Mouse (Mus musculus) ES-E14 (cell line): ENCODE measurements around the gene Cbx2. TPM values are rescaled to one million over a fixed set of nuclear protein-coding genes. Genes with fewer than 3 reads are reported as not detected.
A peak's percentile ranks its signal among the peaks of the same experiment; 100 is the strongest.

Source experiments
- DNase-seq: peaks from one replicate; pipeline ENCODE4 v3.0.0-alpha.2; 2013; ENCODE audit warnings: low read depth, low spot score
- H3K27ac ChIP-seq: 2 replicates; pipeline ENCODE4 v1.5.1; 2012; ENCODE audit warnings: low read depth, mild to moderate bottlenecking, low read length, moderate library complexity, mixed read lengths; ENCODE audit not compliant: poor library complexity, insufficient read depth, severe bottlenecking
- H3K36me3 ChIP-seq: 2 replicates; pipeline ENCODE4 v1.6.1; 2012; ENCODE audit warnings: mild to moderate bottlenecking, low read length, moderate library complexity, mixed read lengths; ENCODE audit not compliant: control insufficient read depth, poor library complexity, insufficient read depth, severe bottlenecking
- H3K4me1 ChIP-seq, 2 experiments: fragments of 150-350 bp in 1 of 2; sonication (generic) in 1 of 2; 2 replicates each; pipeline ENCODE4 v1.6.1; 2012; ENCODE audit warnings: low read length in 2 of 2, mild to moderate bottlenecking in 1 of 2, mixed read lengths in 1 of 2; ENCODE audit not compliant: control insufficient read depth in 2 of 2, insufficient read depth in 2 of 2, poor library complexity in 1 of 2
- H3K4me3 ChIP-seq, 2 experiments: fragments of 150-350 bp in 1 of 2; sonication (generic) in 1 of 2; 2 replicates each; pipeline ENCODE4 v1.5.1; 2012; ENCODE audit warnings: low read length in 2 of 2, low read depth in 1 of 2, mild to moderate bottlenecking in 1 of 2, mixed read lengths in 1 of 2; ENCODE audit not compliant: insufficient read depth in 1 of 2, poor library complexity in 1 of 2, severe bottlenecking in 1 of 2
- H3K9ac ChIP-seq: 2 replicates; pipeline ENCODE4 v1.6.1; 2012; ENCODE audit warnings: low read depth, mild to moderate bottlenecking, low read length, mixed read lengths; ENCODE audit not compliant: poor library complexity, insufficient read depth, severe bottlenecking
- H3K9me3 ChIP-seq: fragments of 150-350 bp; sonication (generic); 2 replicates; pipeline ENCODE4 v1.6.1; 2012; ENCODE audit warnings: low read depth, mild to moderate bottlenecking, low read length; ENCODE audit not compliant: control insufficient read depth, insufficient read depth
- CHD2 ChIP-seq: IDR thresholded peaks from 2 replicates; pipeline ENCODE4 v1.6.1; 2014; ENCODE audit warnings: mild to moderate bottlenecking, low read depth, low read length, inconsistent platforms
- HCFC1 ChIP-seq: IDR thresholded peaks from 2 replicates; pipeline ENCODE4 v1.6.1; 2012; ENCODE audit warnings: low read length, inconsistent platforms, borderline replicate concordance; ENCODE audit not compliant: insufficient read depth
- MAFK ChIP-seq: IDR thresholded peaks from 2 replicates; pipeline ENCODE4 v1.6.1; 2014; ENCODE audit warnings: mild to moderate bottlenecking, low read depth, low read length, inconsistent platforms; ENCODE audit not compliant: insufficient read depth
- ZC3H11A ChIP-seq: IDR thresholded peaks from 2 replicates; pipeline ENCODE4 v1.6.1; 2012; ENCODE audit warnings: low read depth, mild to moderate bottlenecking, inconsistent platforms, low read length, borderline replicate concordance
- ZNF384 ChIP-seq: IDR thresholded peaks from 2 replicates; pipeline ENCODE4 v1.6.1; 2012; ENCODE audit warnings: low read depth, low read length, inconsistent platforms
- in situ Hi-C, 2 experiments: fragments of 600-800 bp; cut with MboI; formaldehyde crosslinking; loops; one replicate each; pipeline ENCODE4 v1.15.1; 2025; ENCODE audit warnings: low sequenced_read_pairs in 2 of 2, inconsistent platforms in 1 of 2; ENCODE audit not compliant: unreplicated experiment in 2 of 2
- total RNA-seq: library from RNA; depleted of rRNA; stranded (reverse); fragments of 300-350 nt; gene quantifications from 2 replicates; pipeline ENCODE4 v1.2.3, GENCODE M21; 2012

Cbx2 gene
- total RNA-seq, 1 experiment: 13.9 TPM

DNA sequence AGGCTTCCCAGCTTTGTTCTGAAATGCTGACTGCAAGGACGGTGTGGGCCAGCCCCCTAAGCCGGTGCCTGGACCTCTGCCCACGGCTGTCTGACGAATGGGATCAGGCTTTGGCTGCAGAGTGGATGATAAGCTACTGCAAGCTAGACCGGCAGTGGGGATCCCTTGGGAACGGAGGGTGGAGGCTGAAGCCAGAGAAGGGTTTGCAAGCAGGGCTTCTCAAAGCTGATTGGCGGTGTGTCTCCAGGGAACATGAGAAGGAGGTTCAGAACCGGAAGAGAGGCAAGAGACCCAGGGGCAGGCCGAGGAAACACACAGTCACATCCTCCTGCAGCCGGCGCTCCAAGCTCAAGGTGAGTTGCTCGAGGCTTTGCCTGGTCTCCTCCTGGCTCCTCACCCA lies 3.4 kb downstream of the Cbx2 start:
- no peak for DNase-seq
- TF ChIP-seq MAFK (no peak), ZNF384 (no peak), HCFC1 (no peak), ZC3H11A (no peak)
- in situ Hi-C loops: no loop called here
- H3K9ac ChIP-seq: no peak overlapping the region
- peaks cover 41% of the 10 kb centered on the region for H3K36me3 ChIP-seq
- no peaks in the 10 kb centered on the region for H3K9me3 ChIP-seq
- peaks cover 0 to 3% of the 10 kb centered on the region in 2 experiments; a peak in 1 of 4 replicates for H3K4me1 ChIP-seq
- H3K27ac ChIP-seq: no peak overlapping the region
- no peak overlapping the region for H3K4me3 ChIP-seq

DNA sequence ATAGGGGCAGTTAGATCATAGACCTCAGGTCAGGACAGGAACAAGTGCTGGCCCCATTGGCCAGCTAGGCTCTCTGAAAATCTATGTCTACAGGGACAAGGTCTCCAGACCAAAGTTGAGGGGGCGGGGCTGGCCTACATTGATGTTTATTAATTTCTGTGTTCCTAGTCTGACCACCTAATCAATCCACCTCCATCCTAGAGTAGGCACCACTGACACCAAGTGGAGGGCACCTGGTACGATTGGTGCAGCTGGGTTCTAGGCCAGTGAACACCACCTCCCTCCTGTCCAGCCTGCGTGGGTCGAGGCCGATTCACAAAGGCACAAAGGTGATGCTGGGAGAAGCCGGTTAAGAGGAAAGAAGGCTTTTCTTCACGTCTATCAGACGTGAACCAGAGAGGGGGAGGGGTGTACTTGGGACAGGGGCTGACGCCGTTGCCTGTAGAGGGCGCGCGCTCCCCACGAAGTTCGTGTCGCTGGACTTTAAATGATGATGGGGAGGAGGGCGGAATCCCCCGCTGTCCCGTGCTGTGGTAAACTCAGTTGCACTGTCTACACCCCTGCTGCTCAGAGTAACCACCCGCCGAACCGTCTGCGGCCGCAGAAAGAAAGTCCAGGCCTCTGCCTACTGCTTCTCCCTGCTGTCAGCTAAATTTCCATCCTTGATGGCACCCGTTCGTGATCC lies 11.3 kb downstream of the Cbx2 start:
- H3K4me3 ChIP-seq: no peak overlapping the region
- peaks cover 0 to 6% of the 10 kb centered on the region in 2 experiments; a peak in 1 of 4 replicates for H3K4me1 ChIP-seq
- H3K36me3 ChIP-seq: peaks cover 13% of the 10 kb centered on the region; the same call in 1 of the 2 replicates
- in situ Hi-C loops: loop anchor here in 1 of 2 experiments (10.0 kb wide), 1 partner anchor 51 kb away; the partner anchor contains the start of gene Cbx4
- no peak overlapping the region for H3K9ac ChIP-seq
- H3K9me3 ChIP-seq: no peaks in the 10 kb centered on the region
- no peak for DNase-seq
- H3K27ac ChIP-seq: no peak overlapping the region
- TF ChIP-seq CHD2: 0 out of 2 replicates have a peak, but pooled peaks have one; percentile 58
- TF ChIP-seq MAFK: no peak

DNA sequence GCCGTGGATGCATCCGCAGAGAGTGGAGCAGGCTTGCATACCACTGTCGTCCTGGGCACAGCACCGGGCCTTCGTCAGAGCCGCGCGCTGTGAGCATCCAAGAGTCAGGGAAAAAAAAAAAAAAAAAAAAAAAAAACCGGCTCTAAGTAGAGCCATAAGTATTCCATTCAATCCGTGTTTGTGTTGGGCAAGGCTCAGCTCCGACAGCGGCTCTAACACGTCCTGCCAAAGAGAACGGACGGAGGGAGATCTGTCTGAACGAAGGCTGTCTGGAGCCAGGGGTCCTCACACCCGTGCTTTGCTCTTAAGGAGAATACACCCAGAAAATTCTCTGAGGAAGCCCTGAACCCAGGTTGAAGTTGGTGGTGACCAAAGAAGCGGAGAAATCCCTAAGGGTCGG lies 11.9 kb downstream of the Cbx2 start:
- in situ Hi-C loops: loop anchor here in 1 of 2 experiments (10.0 kb wide), 1 partner anchor 50 kb away; the partner anchor contains the start of gene Cbx4
- Histone ChIP-seq H3K4me1 (peaks cover 0 to 6% of the 10 kb centered on the region in 2 experiments; a peak in 1 of 4 replicates), H3K4me3 (no peak overlapping the region), H3K9me3 (no peaks in the 10 kb centered on the region), H3K27ac (no peak overlapping the region), H3K36me3 (peaks cover 7% of the 10 kb centered on the region; the same call in 1 of the 2 replicates), H3K9ac (no peak overlapping the region)
- no peak for DNase-seq
- TF ChIP-seq CHD2 (no peak), ZNF384 (peak; percentile 75)

DNA sequence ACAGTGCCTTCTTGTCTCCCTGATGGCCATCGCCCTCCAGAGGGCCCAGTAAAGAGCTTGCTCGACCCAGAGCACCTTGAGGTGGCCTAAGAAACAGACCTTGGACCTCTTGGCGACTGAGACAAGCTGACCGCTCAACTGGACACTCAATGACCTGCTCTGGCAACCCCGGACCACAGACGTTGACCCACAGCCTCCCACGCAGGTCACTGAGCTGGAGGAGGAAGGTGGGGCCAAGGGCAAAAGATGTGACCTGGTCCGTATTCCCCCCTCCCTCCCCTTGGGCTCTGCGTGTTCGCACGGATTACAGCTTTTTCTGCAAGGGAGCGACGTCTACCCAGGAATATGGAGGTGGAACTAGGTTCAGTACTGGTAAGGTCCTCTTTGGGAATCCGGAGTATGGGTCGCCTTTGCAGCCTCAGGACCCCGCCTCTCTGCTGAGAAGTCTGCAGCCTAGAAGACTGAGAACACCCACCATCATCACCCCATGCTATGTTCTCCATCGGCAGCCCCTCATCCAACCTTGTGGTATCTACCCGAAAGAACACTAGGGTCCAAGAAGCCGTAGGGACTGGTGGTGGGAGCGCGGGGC lies 12.4 kb downstream of the Cbx2 start:
- H3K4me3 ChIP-seq: no peak overlapping the region
- no peak for DNase-seq
- peaks cover 0 to 6% of the 10 kb centered on the region in 2 experiments; a peak in 1 of 4 replicates for H3K4me1 ChIP-seq
- H3K27ac ChIP-seq: no peak overlapping the region
- H3K36me3 ChIP-seq: 0 out of 2 replicates have a peak, but pooled peaks cover 4% of the 10 kb centered on the region
- TF ChIP-seq MAFK (no peak), CHD2 (no peak), ZNF384 (no peak), ZC3H11A (no peak), HCFC1 (no peak)
- in situ Hi-C loops: loop anchor here in 1 of 2 experiments (10.0 kb wide), 1 partner anchor 50 kb away; the partner anchor contains the start of gene Cbx4
- H3K9me3 ChIP-seq: no peaks in the 10 kb centered on the region
- H3K9ac ChIP-seq: no peak overlapping the region
